Mouse (Mus musculus) liver, postnatal 0 days (tissue): Measurements from ENCODE around the gene Anxa9.

Experiments used
- CTCF ChIP-seq: sonication (generic); IDR thresholded peaks from 2 replicates; pipeline ENCODE4 v1.5.1; 2016; ENCODE audit warnings: antibody characterized with exemption, low read depth
- EP300 ChIP-seq: IDR thresholded peaks from 2 replicates; pipeline ENCODE4 v1.6.1; 2016; ENCODE audit warnings: antibody characterized with exemption, low read depth, mild to moderate bottlenecking

GRCm38 (mm10) chr3:95317414-95318080, 10.6 kb upstream of the Anxa9 start:
- peak; percentile 85 for TF ChIP-seq CTCF
- TF ChIP-seq EP300: no peak
